Mouse (Mus musculus): ENCODE data around the gene Castor2. TPM values are rescaled to one million over a fixed set of nuclear protein-coding genes. Genes with fewer than 3 reads are reported as not detected.

The Castor2 gene
- polyA plus RNA-seq, 1 experiment from 2014 or later = 5.1 TPM

Other genes with a start within 250 kb of the Castor2 start
- 32.9 and 36.7 TPM in 2 replicates for gene Rcc1l, start 77.1 kb downstream of the Castor2 start, polyA plus RNA-seq (2016; fragmentation: Nextera tagmentation; extraction: Ambion mirVana)
- gene Gtf2ird2, start 84.3 kb downstream of the Castor2 start, polyA plus RNA-seq (2016; fragmentation: Nextera tagmentation; extraction: Ambion mirVana) = 5.4 and 6.3 TPM in 2 replicates
- 0.96 and 2.2 TPM in 2 replicates for gene Ncf1, start 129.9 kb downstream of the Castor2 start, polyA plus RNA-seq (2016; fragmentation: Nextera tagmentation; extraction: Ambion mirVana)
- gene Gtf2i, start 215.0 kb downstream of the Castor2 start, polyA plus RNA-seq (2016; fragmentation: Nextera tagmentation; extraction: Ambion mirVana) = 130 and 141 TPM in 2 replicates

Data from heart, embryonic 10.5 days (tissue).